Mouse (Mus musculus) erythroblast, embryonic 14.5 days (primary cell): ENCODE data around the gene Cdh12.

Experiments used
- GATA1 ChIP-seq: IDR thresholded peaks from 2 replicates; pipeline ENCODE4 v1.6.1; 2012; ENCODE audit warnings: low read length, inconsistent platforms, mixed read lengths
- TAL1 ChIP-seq: IDR thresholded peaks from 3 replicates; pipeline ENCODE4 v1.6.1; 2012; ENCODE audit warnings: low read length, inconsistent platforms, mixed read lengths

DNA sequence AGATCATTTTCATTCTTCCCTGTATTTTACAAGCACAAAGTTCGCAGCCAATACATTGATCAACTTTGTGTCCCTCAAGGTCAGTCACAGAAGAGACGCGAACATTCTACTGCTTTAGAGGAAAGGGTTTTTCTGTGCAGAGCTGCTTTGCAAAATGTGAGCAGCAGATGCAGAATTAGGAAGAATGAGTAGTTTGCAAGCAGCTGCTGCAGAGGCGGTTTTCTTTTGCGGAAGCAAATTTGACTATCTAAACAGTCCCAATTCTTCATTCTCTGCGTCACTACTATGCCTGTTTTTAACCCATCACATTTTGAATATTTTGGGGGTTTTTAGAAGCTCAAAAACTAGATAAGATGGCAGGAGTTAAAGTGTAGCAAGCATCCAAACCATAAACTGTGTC is 956.1 kb downstream of the Cdh12 start:
- no peak for TF ChIP-seq GATA1
- TF ChIP-seq TAL1, result no peak
